Mouse (Mus musculus): ENCODE measurements around the gene Theg. TPM values are rescaled to one million over a fixed set of nuclear protein-coding genes. Genes with fewer than 3 reads are reported as not detected.

The Theg gene
- polyA plus RNA-seq, 1 experiment from 2014 or later, result not detected

Small RNA genes within 50 kb of the gene (microRNA-seq; reads per million reads assigned to microRNA genes)
- gene Mir6909, result not detected

Other genes with a start within 250 kb of the Theg start
- gene Vmn2r82, start 230.8 kb downstream of the Theg start, polyA plus RNA-seq (2014; fragmentation: Nextera tagmentation; extraction: Ambion mirVana), result not detected in 2 replicates
- not detected in 2 replicates for gene Vmn2r83, start 118.6 kb downstream of the Theg start, polyA plus RNA-seq (2014; fragmentation: Nextera tagmentation; extraction: Ambion mirVana)
- gene Plpp2, start 53.5 kb downstream of the Theg start, polyA plus RNA-seq (2014; fragmentation: Nextera tagmentation; extraction: Ambion mirVana), result 9.4 and 12.5 TPM in 2 replicates
- gene Mier2, start 32.1 kb downstream of the Theg start, polyA plus RNA-seq (2014; fragmentation: Nextera tagmentation; extraction: Ambion mirVana), result 35.3 and 43.7 TPM in 2 replicates
- gene C2cd4c, start 26.7 kb upstream of the Theg start, polyA plus RNA-seq (2014; fragmentation: Nextera tagmentation; extraction: Ambion mirVana), result 0.46 and 0.52 TPM in 2 replicates
- gene Shc2, start 50.6 kb upstream of the Theg start, polyA plus RNA-seq (2014; fragmentation: Nextera tagmentation; extraction: Ambion mirVana), result 5.9 and 6.5 TPM in 2 replicates
- gene Odf3l2, start 58.4 kb upstream of the Theg start, polyA plus RNA-seq (2014; fragmentation: Nextera tagmentation; extraction: Ambion mirVana), result 0.14 and 0.17 TPM in 2 replicates
- 1.1 and 1.2 TPM in 2 replicates for gene Madcam1, start 77.2 kb upstream of the Theg start, polyA plus RNA-seq (2014; fragmentation: Nextera tagmentation; extraction: Ambion mirVana)
- 101 and 105 TPM in 2 replicates for gene Tpgs1, start 82.0 kb upstream of the Theg start, polyA plus RNA-seq (2014; fragmentation: Nextera tagmentation; extraction: Ambion mirVana)
- 76.0 and 76.9 TPM in 2 replicates for gene Cdc34, start 94.9 kb upstream of the Theg start, polyA plus RNA-seq (2014; fragmentation: Nextera tagmentation; extraction: Ambion mirVana)
- 1.4 and 1.5 TPM in 2 replicates for gene Gzmm, start 101.7 kb upstream of the Theg start, polyA plus RNA-seq (2014; fragmentation: Nextera tagmentation; extraction: Ambion mirVana)
- 725 and 788 TPM in 2 replicates for gene Bsg, start 117.2 kb upstream of the Theg start, polyA plus RNA-seq (2014; fragmentation: Nextera tagmentation; extraction: Ambion mirVana)
- 0.32 and 0.56 TPM in 2 replicates for gene Hcn2, start 129.3 kb upstream of the Theg start, polyA plus RNA-seq (2014; fragmentation: Nextera tagmentation; extraction: Ambion mirVana)
- 32.1 and 33.4 TPM in 2 replicates for gene Polrmt, start 159.2 kb upstream of the Theg start, polyA plus RNA-seq (2014; fragmentation: Nextera tagmentation; extraction: Ambion mirVana)
- 0.28 and 0.38 TPM in 2 replicates for gene Fgf22, start 167.7 kb upstream of the Theg start, polyA plus RNA-seq (2014; fragmentation: Nextera tagmentation; extraction: Ambion mirVana)
- 60.6 and 75.7 TPM in 2 replicates for gene Rnf126, start 179.6 kb upstream of the Theg start, polyA plus RNA-seq (2014; fragmentation: Nextera tagmentation; extraction: Ambion mirVana)
- gene Fstl3, start 189.9 kb upstream of the Theg start, polyA plus RNA-seq (2014; fragmentation: Nextera tagmentation; extraction: Ambion mirVana), result 0.58 and 0.96 TPM in 2 replicates
- gene Prss57, start 203.6 kb upstream of the Theg start, polyA plus RNA-seq (2014; fragmentation: Nextera tagmentation; extraction: Ambion mirVana), result 0.37 TPM in 1 of 2 replicates, not detected in the other
- 182 and 257 TPM in 2 replicates for gene Palm, start 206.2 kb upstream of the Theg start, polyA plus RNA-seq (2014; fragmentation: Nextera tagmentation; extraction: Ambion mirVana)
- gene Misp, start 233.7 kb upstream of the Theg start, polyA plus RNA-seq (2014; fragmentation: Nextera tagmentation; extraction: Ambion mirVana), result 0.41 and 0.51 TPM in 2 replicates

All from forebrain, embryonic 14.5 days (tissue).